Mouse (Mus musculus) C2C12 (cell line): Measurements from ENCODE around the gene Arhgef10l.

Source experiments
- CTCF ChIP-seq: IDR thresholded peaks from one replicate; pipeline ENCODE4 v1.5.1; 2011; ENCODE audit not compliant: control insufficient read depth, insufficient read depth, insufficient read length
- MAX ChIP-seq: IDR thresholded peaks from one replicate; pipeline ENCODE4 v1.6.1; 2011; ENCODE audit warnings: mild to moderate bottlenecking, control low read depth
- USF1 ChIP-seq: IDR thresholded peaks from one replicate; pipeline ENCODE4 v1.6.1; 2011; ENCODE audit warnings: low read depth, mild to moderate bottlenecking, control low read depth, moderate library complexity

GRCm38 (mm10) chr4:140610841-140611609 is 54.8 kb downstream of the Arhgef10l start:
- TF ChIP-seq MAX, result no peak
- no peak for TF ChIP-seq CTCF
- TF ChIP-seq USF1, result no peak
